Mouse (Mus musculus) heart, embryonic 10.5 days (tissue): ENCODE results near the gene Ppdpf. TPM values are rescaled to one million over a fixed set of nuclear protein-coding genes. Genes with fewer than 3 reads are reported as not detected.

Experiments
- DNase-seq: peaks from one replicate; pipeline ENCODE4 v3.0.0-alpha.2; 2017; ENCODE audit warnings: low spot score
- H3K27ac ChIP-seq: fragments of 300-500 bp; sonication (generic); 2 replicates; pipeline ENCODE4 v1.5.1; 2016; ENCODE audit warnings: mild to moderate bottlenecking
- H3K27me3 ChIP-seq: fragments of 300-500 bp; sonication (generic); 2 replicates; pipeline ENCODE4 v1.6.1; 2016; ENCODE audit warnings: mild to moderate bottlenecking; ENCODE audit not compliant: poor library complexity, insufficient read depth, severe bottlenecking
- H3K36me3 ChIP-seq: fragments of 300-500 bp; sonication (generic); 2 replicates; pipeline ENCODE4 v1.6.1; 2016; ENCODE audit warnings: mild to moderate bottlenecking, moderate library complexity
- H3K4me1 ChIP-seq: fragments of 300-500 bp; sonication (generic); 2 replicates; pipeline ENCODE4 v1.6.1; 2016; ENCODE audit warnings: mild to moderate bottlenecking
- H3K4me3 ChIP-seq: fragments of 300-500 bp; sonication (generic); 2 replicates; pipeline ENCODE4 v1.5.1; 2016; ENCODE audit warnings: mild to moderate bottlenecking, moderate library complexity
- H3K9me3 ChIP-seq: fragments of 300-500 bp; sonication (generic); 2 replicates; pipeline ENCODE4 v1.6.1; 2016; ENCODE audit warnings: mild to moderate bottlenecking, moderate library complexity
- WGBS: fragments of 180-500 bp; shearing (Covaris S2); methylation state at CpG from one replicate; pipeline ENCODE4 v1.1.7; 2016; 5-methylcytosine and 5-hydroxymethylcytosine counted together
- polyA plus RNA-seq: library from polyadenylated mRNA; unstranded; fragments of >200 nt; fragmentation: Nextera tagmentation; extraction: Ambion mirVana; gene quantifications from 2 replicates; pipeline ENCODE4 v1.2.1, GENCODE M21; 2016

The Ppdpf gene
- polyA plus RNA-seq, 1 experiment from 2014 or later = 240 TPM

- peaks cover 11% of the 10 kb centered on the region; the same call in 1 of the 2 replicates for H3K27me3 ChIP-seq
- 90% methylated on average over 11 of the region's 11 CpGs for WGBS
- DNase-seq = no peak
- no peak overlapping the region for H3K27ac ChIP-seq
- peaks cover 15% of the 10 kb centered on the region; the same call in 1 of the 2 replicates for H3K36me3 ChIP-seq
- H3K9me3 ChIP-seq = no peaks in the 10 kb centered on the region
- H3K4me3 ChIP-seq = no peak overlapping the region
- no peaks in the 10 kb centered on the region for H3K4me1 ChIP-seq
Measured at GRCm38 (mm10) chr2:181234680-181235079, 47.6 kb downstream of the Ppdpf start.

- no peak for DNase-seq
- H3K4me3 ChIP-seq = no peak overlapping the region
- peaks cover 16% of the 10 kb centered on the region; the same call in 1 of the 2 replicates for H3K27me3 ChIP-seq
- no peaks in the 10 kb centered on the region for H3K9me3 ChIP-seq
- 80% methylated on average over 23 of the region's 23 CpGs for WGBS
- H3K36me3 ChIP-seq = peaks cover 7% of the 10 kb centered on the region; the same call in 1 of the 2 replicates
- H3K27ac ChIP-seq = no peak overlapping the region
- H3K4me1 ChIP-seq = no peaks in the 10 kb centered on the region
Measured at GRCm38 (mm10) chr2:181235681-181236566, 48.9 kb downstream of the Ppdpf start.

GRCm38 (mm10) chr2:181237251-181238014 is 50.4 kb downstream of the Ppdpf start:
- no peak overlapping the region for H3K4me3 ChIP-seq
- H3K36me3 ChIP-seq = peaks cover 5% of the 10 kb centered on the region; the same call in 1 of the 2 replicates
- no peaks in the 10 kb centered on the region for H3K9me3 ChIP-seq
- H3K27ac ChIP-seq = no peak overlapping the region
- peaks cover 16% of the 10 kb centered on the region; the same call in 1 of the 2 replicates for H3K27me3 ChIP-seq
- no peak for DNase-seq
- WGBS = 87% methylated on average over 17 of the region's 17 CpGs
- peaks cover 12% of the 10 kb centered on the region; the same call in 1 of the 2 replicates for H3K4me1 ChIP-seq

- DNase-seq = no peak
- no peaks in the 10 kb centered on the region for H3K9me3 ChIP-seq
- peaks cover 5% of the 10 kb centered on the region; the same call in 1 of the 2 replicates for H3K36me3 ChIP-seq
- H3K27ac ChIP-seq = no peak overlapping the region
- 82% methylated on average over 10 of the region's 10 CpGs for WGBS
- H3K4me3 ChIP-seq = no peak overlapping the region
- peaks cover 16% of the 10 kb centered on the region; the same call in 1 of the 2 replicates for H3K27me3 ChIP-seq
- peaks cover 12% of the 10 kb centered on the region; the same call in 1 of the 2 replicates for H3K4me1 ChIP-seq
Measured at GRCm38 (mm10) chr2:181238091-181238610, 51.1 kb downstream of the Ppdpf start.

Other genes with a start within 250 kb of the Ppdpf start
- 19.3 and 24.4 TPM in 2 replicates for gene Nkain4, start 232.5 kb upstream of the Ppdpf start, polyA plus RNA-seq
- gene Arfgap1, start 220.0 kb upstream of the Ppdpf start, polyA plus RNA-seq = 101 and 104 TPM in 2 replicates
- gene Col20a1, start 200.7 kb upstream of the Ppdpf start, polyA plus RNA-seq = 0.11 and 0.20 TPM in 2 replicates
- gene Chrna4, start 143.7 kb upstream of the Ppdpf start, polyA plus RNA-seq = 0.17 and 1.3 TPM in 2 replicates
- 0.07 and 0.50 TPM in 2 replicates for gene Kcnq2, start 51.9 kb upstream of the Ppdpf start, polyA plus RNA-seq
- gene Eef1a2, start 30.2 kb upstream of the Ppdpf start, polyA plus RNA-seq = 0.95 and 2.6 TPM in 2 replicates
- not detected in 2 replicates for gene Ptk6, start 15.5 kb downstream of the Ppdpf start, polyA plus RNA-seq
- 0.11 and 0.79 TPM in 2 replicates for gene Srms, start 25.9 kb downstream of the Ppdpf start, polyA plus RNA-seq
- not detected in 2 replicates for gene Fndc11, start 32.8 kb downstream of the Ppdpf start, polyA plus RNA-seq
- 1.1 and 1.3 TPM in 2 replicates for gene Helz2, start 54.8 kb downstream of the Ppdpf start, polyA plus RNA-seq
- gene Gmeb2, start 100.8 kb downstream of the Ppdpf start, polyA plus RNA-seq = 13.1 and 13.2 TPM in 2 replicates
- 0.37 and 1.0 TPM in 2 replicates for gene Stmn3, start 127.3 kb downstream of the Ppdpf start, polyA plus RNA-seq
- gene Rtel1, start 132.5 kb downstream of the Ppdpf start, polyA plus RNA-seq = 46.0 and 50.6 TPM in 2 replicates
- gene Zgpat, start 177.7 kb downstream of the Ppdpf start, polyA plus RNA-seq = 36.9 and 38.0 TPM in 2 replicates
- gene Arfrp1, start 178.2 kb downstream of the Ppdpf start, polyA plus RNA-seq = 64.1 and 65.6 TPM in 2 replicates
- 16.5 and 20.5 TPM in 2 replicates for gene Lime1, start 192.8 kb downstream of the Ppdpf start, polyA plus RNA-seq